14 mouse cellular contexts compared by ENCODE assay signal in genomic region chr1:125837507-125837906, GRCm38 (mm10).
"Had no signal": no experiment of that assay in that cellular context is flagged by ENCODE, and none has a peak within 500 bp of the region (broad histone marks: within the 10 kb centered on the region; RNA-seq: fewer than 3 reads in every experiment).

No protein-coding gene starts in this region.

- H3K9me3 ChIP-seq: limb, embryonic 13.5 days; liver, embryonic 13.5 days; megakaryocyte, embryonic 14.5 days; midbrain, embryonic 15.5 days; neural tube, embryonic 12.5 days had no signal

- H3K4me3 ChIP-seq: limb, embryonic 13.5 days; liver, embryonic 13.5 days; megakaryocyte, embryonic 14.5 days; midbrain, embryonic 15.5 days; neural tube, embryonic 12.5 days had no signal

- H3K27ac ChIP-seq: hindbrain, postnatal 0 days; limb, embryonic 13.5 days; liver, embryonic 13.5 days; macrophage; midbrain, embryonic 15.5 days; neural tube, embryonic 12.5 days had no signal

- DNase-seq: kidney, adult 11 months; kidney, postnatal 14 days; liver, embryonic 13.5 days; lung, adult 2 months; lung, postnatal 10 days; right cerebral cortex, postnatal 4 days; spleen, adult 18-20 months; thymus, postnatal 4 days had no signal

- H3K27me3 ChIP-seq: limb, embryonic 13.5 days; liver, embryonic 13.5 days; megakaryocyte, embryonic 14.5 days; midbrain, embryonic 15.5 days; neural tube, embryonic 12.5 days had no signal

- H3K4me1 ChIP-seq: liver, embryonic 13.5 days; megakaryocyte, embryonic 14.5 days; midbrain, embryonic 15.5 days; neural tube, embryonic 12.5 days had no signal

- H3K36me3 ChIP-seq: limb, embryonic 13.5 days; liver, embryonic 13.5 days; midbrain, embryonic 15.5 days; neural tube, embryonic 12.5 days had no signal
